Comparison of ENCODE assay signal across 8 mouse cellular contexts in the genomic region with DNA sequence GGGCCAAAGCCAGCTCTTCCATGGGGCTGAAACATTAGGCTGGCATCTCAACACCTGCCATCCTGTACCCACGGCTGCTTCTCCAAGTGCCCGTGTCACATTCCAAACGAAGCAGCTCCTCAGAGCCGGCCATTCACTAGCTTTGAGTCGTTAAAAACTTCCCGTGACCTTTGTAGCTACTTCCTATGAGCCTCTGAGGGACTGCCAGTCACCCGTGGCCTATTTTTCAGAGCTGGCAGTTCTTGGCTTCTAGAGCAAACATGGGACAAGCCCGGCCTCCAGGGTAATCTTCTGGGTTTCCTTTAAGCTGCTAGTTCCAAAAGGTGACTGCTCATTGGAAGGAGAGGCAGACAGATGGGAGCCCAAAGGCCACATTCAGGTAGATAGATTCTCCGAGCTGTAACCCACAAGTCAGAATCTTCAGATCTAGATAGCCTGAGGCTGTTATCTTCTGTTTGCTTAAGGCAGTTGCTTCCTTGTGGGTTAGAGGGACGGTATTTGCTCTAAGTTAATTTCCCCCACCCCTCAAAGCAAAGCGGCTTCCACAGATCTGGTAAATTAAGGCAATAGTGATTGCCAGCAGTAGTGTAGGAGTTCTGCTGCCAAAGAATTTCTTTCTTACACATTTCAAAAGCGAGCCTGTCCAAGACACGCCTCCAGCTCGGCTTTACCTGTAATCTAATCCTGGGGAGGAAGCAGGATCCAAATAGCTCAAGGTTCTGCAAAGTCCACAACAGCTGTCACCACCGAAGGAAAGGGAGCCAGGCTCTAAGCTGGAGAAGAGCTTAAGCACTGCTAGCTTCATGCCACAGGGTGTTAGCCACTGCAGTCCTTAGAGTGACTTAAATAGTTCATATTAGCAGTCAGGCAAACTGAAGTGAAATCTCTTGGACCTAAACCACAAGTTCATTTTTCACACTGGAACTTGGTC. TPM values are rescaled to one million over a fixed set of nuclear protein-coding genes. Genes with fewer than 3 reads are reported as not detected.
DNase-seq lines count a peak whose midpoint lies in the region; ATAC-seq lines count a peak whose summit lies in the region.

No protein-coding gene starts in this region.

- no peaks in the 10 kb centered on the region for H3K36me3 ChIP-seq in heart, embryonic 12.5 days
- no peaks in the 10 kb centered on the region for H3K36me3 ChIP-seq in kidney, embryonic 15.5 days
- no peaks in the 10 kb centered on the region for H3K36me3 ChIP-seq in forebrain, embryonic 15.5 days

- no peak overlapping the region for H3K4me3 ChIP-seq in heart, embryonic 12.5 days
- H3K4me3 ChIP-seq in kidney, embryonic 15.5 days (replicated peaks) = no peak overlapping the region
- no peak overlapping the region for H3K4me3 ChIP-seq in forebrain, embryonic 15.5 days

- peak; percentile 95 for DNase-seq in heart, adult 11 months
- DNase-seq in fibroblast of lung, adult 2 months (ENCODE audit: low read depth) = peak; percentile 69
- no peak for DNase-seq in spleen, adult 18-20 months
- no peak for DNase-seq in left cerebral cortex, postnatal 25 days (ENCODE audit: low spot score in 2 of 2)

- H3K4me2 ChIP-seq in heart, embryonic 12.5 days = no peak overlapping the region
- H3K4me2 ChIP-seq in kidney, embryonic 15.5 days = no peak overlapping the region
- H3K4me2 ChIP-seq in forebrain, embryonic 15.5 days (replicated peaks) = no peak overlapping the region

- H3K4me1 ChIP-seq in heart, embryonic 12.5 days (replicated peaks) = peaks cover 11% of the 10 kb centered on the region
- peaks cover 13% of the 10 kb centered on the region for H3K4me1 ChIP-seq in kidney, embryonic 15.5 days
- H3K4me1 ChIP-seq in forebrain, embryonic 15.5 days = 0 out of 2 replicates have a peak, but pooled peaks cover 2% of the 10 kb centered on the region

- no peak for ATAC-seq in heart, embryonic 12.5 days (ENCODE audit: insufficient number of reproducible peaks, low FRiP score)
- peak; percentile 58 for ATAC-seq in kidney, embryonic 15.5 days (replicated peaks; ENCODE audit: low FRiP score)
- ATAC-seq in megakaryocyte progenitor cell, adult 5-6 weeks (replicated peaks; ENCODE audit: poor library complexity) = 0 out of 2 replicates have a peak, but pooled peaks have one; percentile 21
- no peak for ATAC-seq in forebrain, embryonic 15.5 days (replicated peaks)

- intact Hi-C loops in left cerebral cortex, postnatal 25 days (cut with DNase I) = no loop called here

- no peaks in the 10 kb centered on the region for H3K27me3 ChIP-seq in heart, embryonic 12.5 days (replicated peaks)
- H3K27me3 ChIP-seq in kidney, embryonic 15.5 days = no peaks in the 10 kb centered on the region
- H3K27me3 ChIP-seq in forebrain, embryonic 15.5 days = no peaks in the 10 kb centered on the region

- H3K9ac ChIP-seq in heart, embryonic 12.5 days = no peak overlapping the region
- H3K9ac ChIP-seq in kidney, embryonic 15.5 days = no peak overlapping the region
- no peak overlapping the region for H3K9ac ChIP-seq in forebrain, embryonic 15.5 days (replicated peaks)

- H3K27ac ChIP-seq in heart, embryonic 12.5 days (ENCODE audit: poor library complexity, severe bottlenecking) = no peak overlapping the region
- H3K27ac ChIP-seq in kidney, embryonic 15.5 days = peak overlapping the region; percentile 48
- no peak overlapping the region for H3K27ac ChIP-seq in forebrain, embryonic 15.5 days (replicated peaks)

- 33% methylated on average over 15 of the region's 15 CpGs for WGBS in heart, embryonic 12.5 days
- WGBS in kidney, embryonic 15.5 days = 16% methylated on average over 15 of the region's 15 CpGs
- 39% methylated on average over 15 of the region's 15 CpGs for WGBS in forebrain, embryonic 15.5 days

- H3K9me3 ChIP-seq in heart, embryonic 12.5 days (replicated peaks) = no peaks in the 10 kb centered on the region
- no peaks in the 10 kb centered on the region for H3K9me3 ChIP-seq in kidney, embryonic 15.5 days (replicated peaks)
- H3K9me3 ChIP-seq in forebrain, embryonic 15.5 days = 0 out of 2 replicates have a peak, but pooled peaks cover 3% of the 10 kb centered on the region

RNA-seq across cellular contexts. Expression of a gene that starts 8.4 kb away (rescaled TPM):
- polyA plus RNA-seq in heart, embryonic 12.5 days (2016; fragmentation: Nextera tagmentation; extraction: Ambion mirVana) = 17.6 and 17.8 TPM in 2 replicates
- polyA plus RNA-seq in kidney, embryonic 15.5 days (2015; fragmentation: Nextera tagmentation; extraction: Ambion mirVana) = 12.1 and 14.0 TPM in 2 replicates
- 121 and 143 TPM in 2 replicates for total RNA-seq in megakaryocyte progenitor cell, adult 5-6 weeks (2015)
- 70.9 and 100 TPM in 2 replicates for total RNA-seq in megakaryocyte progenitor cell, adult 5-6 weeks (2017)
- polyA plus RNA-seq in forebrain, embryonic 15.5 days (2015; fragmentation: Nextera tagmentation; extraction: Ambion mirVana) = 9.2 and 10.8 TPM in 2 replicates
- total RNA-seq in left cerebral cortex, postnatal 25 days (2021) = 10 to 100 TPM; 57.4 to 70.1 TPM

Comparison
In these comparisons a context has a peak if more than half of its experiments do, and no peak if none do; other contexts are left out.
1. DNase-seq: peak in heart, adult 11 months (single experiment) and fibroblast of lung, adult 2 months (single experiment); none in spleen, adult 18-20 months (0 of 2) and left cerebral cortex, postnatal 25 days (0 of 2).
2. ATAC-seq: peak in kidney, embryonic 15.5 days (single experiment) and megakaryocyte progenitor cell, adult 5-6 weeks (single experiment); none in heart, embryonic 12.5 days (single experiment) and forebrain, embryonic 15.5 days (single experiment).